Mouse (Mus musculus): ENCODE data around the gene Usp40.

DNA sequence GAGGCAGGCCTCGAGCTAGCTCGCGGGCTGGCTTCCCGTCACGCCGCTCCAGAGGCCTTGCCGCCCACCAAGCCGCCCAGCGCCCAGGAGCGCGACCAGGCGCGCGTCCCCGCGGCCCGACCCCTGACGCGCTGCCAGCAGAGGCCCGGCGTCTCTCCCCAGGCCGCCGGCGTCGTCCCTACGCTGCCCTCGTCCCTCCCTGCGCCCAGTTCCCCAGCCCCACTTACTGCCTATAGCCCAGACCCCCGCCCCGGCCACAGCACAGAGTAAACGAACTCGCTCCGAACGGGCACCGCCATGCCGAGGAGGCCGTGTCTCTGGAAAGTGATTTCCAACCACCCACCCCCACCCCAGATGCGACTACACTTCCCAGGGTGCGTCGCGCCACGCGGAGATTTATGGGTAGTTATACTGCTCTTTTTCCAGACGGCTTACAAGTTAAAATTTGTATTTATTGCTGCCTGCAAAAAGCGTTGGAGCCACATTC, at the start of gene Usp40:
- TF ChIP-seq CTCF (IDR thresholded peaks at IDR 0.05; ENCODE audit: borderline replicate concordance, control insufficient read depth, extremely low read depth, insufficient read depth, low read length, poor library complexity) (0 out of 2 replicates have a peak, but pooled peaks have one; percentile 13), POLR2A (IDR thresholded peaks at IDR 0.05; ENCODE audit: control insufficient read depth, extremely low read depth, insufficient read depth, low read length, poor library complexity) (peak; percentile 48; the same call in 1 of the 2 replicates)
